Mouse (Mus musculus) telencephalon, adult 2 months (tissue): ENCODE data around the gene Iqcf5.
"Not testable (repeated sequence)": the region's sequence is repeated elsewhere in the genome, so short reads cannot be mapped to it uniquely, and the experiment has no call there.

Experiments
- DNase-seq: peaks from one replicate; pipeline ENCODE4 v3.0.0-alpha.2; 2011; ENCODE audit warnings: low read depth, low spot score

The Iqcf5 gene

GRCm38 (mm10) chr9:106481676-106482075 lies 32.7 kb upstream of the Iqcf5 start:
- no peak for DNase-seq

- DNase-seq: no peak
Measured at GRCm38 (mm10) chr9:106482578-106483115, 31.7 kb upstream of the Iqcf5 start.

- no peak for DNase-seq
Measured at GRCm38 (mm10) chr9:106483136-106483535, 31.2 kb upstream of the Iqcf5 start.

- DNase-seq: no peak
Measured at GRCm38 (mm10) chr9:106483606-106484005, 30.8 kb upstream of the Iqcf5 start.

- no peak for DNase-seq
Measured at GRCm38 (mm10) chr9:106485076-106485475, 29.3 kb upstream of the Iqcf5 start.

GRCm38 (mm10) chr9:106487602-106488001 lies 26.8 kb upstream of the Iqcf5 start:
- not testable (repeated sequence) for DNase-seq

- no peak for DNase-seq
Measured at GRCm38 (mm10) chr9:106499667-106500066, 14.7 kb upstream of the Iqcf5 start, which contains the start of gene Iqcf1. Iqcf1 (plus strand) TSS chr9:106499967.

- no peak for DNase-seq
Measured at GRCm38 (mm10) chr9:106501846-106502245, 12.5 kb upstream of the Iqcf5 start.

GRCm38 (mm10) chr9:106504246-106504645 lies 10.1 kb upstream of the Iqcf5 start:
- DNase-seq: no peak

GRCm38 (mm10) chr9:106509356-106509755 lies 5.0 kb upstream of the Iqcf5 start:
- DNase-seq: peak; percentile 40

GRCm38 (mm10) chr9:106512729-106513450 lies 1.5 kb upstream of the Iqcf5 start:
- DNase-seq: peak; percentile 33

- DNase-seq: no peak
Measured at GRCm38 (mm10) chr9:106513566-106513965, 807 bp upstream of the Iqcf5 start.

- no peak for DNase-seq
Measured at GRCm38 (mm10) chr9:106519433-106519832, 5.1 kb downstream of the Iqcf5 start.

- no peak for DNase-seq
Measured at GRCm38 (mm10) chr9:106519909-106520308, 5.5 kb downstream of the Iqcf5 start.

GRCm38 (mm10) chr9:106531833-106532232 lies 17.5 kb downstream of the Iqcf5 start:
- peak; percentile 39 for DNase-seq

- no peak for DNase-seq
Measured at GRCm38 (mm10) chr9:106534296-106534695, 19.9 kb downstream of the Iqcf5 start.

- peak; percentile 55 for DNase-seq
Measured at GRCm38 (mm10) chr9:106534975-106535374, 20.6 kb downstream of the Iqcf5 start.

- no peak for DNase-seq
Measured at GRCm38 (mm10) chr9:106561531-106561930, 47.2 kb downstream of the Iqcf5 start, which contains the start of gene Iqcf3. Iqcf3 (minus strand) TSS chr9:106561631.

GRCm38 (mm10) chr9:106562291-106562690 lies 47.9 kb downstream of the Iqcf5 start:
- DNase-seq: no peak

- DNase-seq: no peak
Measured at GRCm38 (mm10) chr9:106564025-106564424, 49.7 kb downstream of the Iqcf5 start.
